Mouse (Mus musculus) megakaryocyte, embryonic 14.5 days (primary cell): ENCODE results near the gene Sh2d1b2. TPM values are rescaled to one million over a fixed set of nuclear protein-coding genes. Genes with fewer than 3 reads are reported as not detected.

Experiments
- H3K27me3 ChIP-seq: replicated peaks from 2 replicates; pipeline ENCODE3; 2012; ENCODE audit warnings: inconsistent platforms
- H3K36me3 ChIP-seq: replicated peaks from 2 replicates; pipeline ENCODE3; 2012; ENCODE audit warnings: low read length, inconsistent platforms, mixed read lengths
- H3K4me1 ChIP-seq: 2 replicates; pipeline ENCODE4 v1.6.1; 2012; ENCODE audit warnings: inconsistent platforms
- H3K4me3 ChIP-seq: replicated peaks from 2 replicates; pipeline ENCODE3; 2012; ENCODE audit warnings: moderate library complexity, mild to moderate bottlenecking, inconsistent platforms
- H3K9me3 ChIP-seq: 2 replicates; pipeline ENCODE4 v1.6.1; 2012; ENCODE audit warnings: inconsistent platforms
- FLI1 ChIP-seq: IDR thresholded peaks from 2 replicates; pipeline ENCODE4 v1.6.1; 2012; ENCODE audit warnings: low read length, inconsistent platforms, mixed read lengths
- GATA1 ChIP-seq: IDR thresholded peaks from 3 replicates; pipeline ENCODE4 v1.6.1; 2012; ENCODE audit warnings: mixed read lengths, low read length, inconsistent platforms, borderline replicate concordance
- polyA plus RNA-seq: library from polyadenylated mRNA; stranded (reverse); fragments of >175 nt; gene quantifications from 2 replicates; pipeline ENCODE4 v1.2.3, GENCODE M21; 2012; ENCODE audit warnings: low replicate concordance; ENCODE audit not compliant: insufficient read depth

Sh2d1b2 gene
- polyA plus RNA-seq, 1 experiment = not detected

DNA sequence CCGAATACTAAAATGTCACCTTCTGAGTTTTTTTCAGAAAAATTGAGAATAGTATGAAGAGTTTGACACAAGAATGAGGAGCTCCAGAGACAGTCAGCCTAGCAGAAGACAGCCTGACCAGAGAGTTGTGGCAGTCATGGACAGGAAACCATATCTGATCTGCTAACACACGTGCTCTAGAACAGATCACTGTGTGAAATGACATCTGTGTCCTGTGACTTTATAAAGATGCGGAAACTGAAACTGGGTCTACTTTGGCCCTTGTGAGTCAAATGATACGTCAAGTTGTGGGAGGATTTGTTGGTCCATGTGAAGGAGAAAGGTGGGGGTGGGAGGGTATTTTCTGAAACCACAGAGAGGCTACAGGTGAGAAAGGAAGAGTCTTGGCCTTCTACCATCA is 38.1 kb downstream of the Sh2d1b2 start:
- Histone ChIP-seq H3K9me3 (peaks cover 11% of the 10 kb centered on the region), H3K4me1 (peaks cover 18% of the 10 kb centered on the region), H3K4me3 (no peak overlapping the region), H3K36me3 (peaks cover 4% of the 10 kb centered on the region), H3K27me3 (peaks cover 10% of the 10 kb centered on the region)
- TF ChIP-seq GATA1 = no peak
- no peak for TF ChIP-seq FLI1

GRCm38 (mm10) chr1:170273252-170273651 is 40.7 kb downstream of the Sh2d1b2 start:
- Histone ChIP-seq H3K4me3 (no peak overlapping the region), H3K9me3 (peaks cover 13% of the 10 kb centered on the region), H3K27me3 (peaks cover 13% of the 10 kb centered on the region), H3K4me1 (peaks cover 24% of the 10 kb centered on the region), H3K36me3 (peaks cover 4% of the 10 kb centered on the region)
- TF ChIP-seq FLI1 (no peak), GATA1 (no peak)

DNA sequence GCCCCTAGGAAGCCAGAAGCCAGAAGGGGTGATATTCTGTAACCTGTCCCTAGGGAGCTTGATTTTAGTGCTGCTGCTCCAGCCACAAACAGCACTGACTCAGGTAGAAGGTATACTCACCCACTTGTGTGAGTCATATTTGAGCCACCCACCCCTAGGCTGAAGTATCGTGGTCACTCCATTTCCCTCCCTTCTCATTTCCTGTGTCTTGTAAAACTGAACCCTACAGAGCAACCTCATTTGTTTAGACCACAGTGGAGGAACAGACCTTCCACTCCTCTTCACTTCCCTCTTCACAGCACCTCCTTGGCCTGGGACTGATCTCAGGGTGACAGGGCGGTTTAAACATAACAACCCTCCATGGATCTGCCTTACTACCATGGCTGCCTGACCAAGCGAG is 44.5 kb downstream of the Sh2d1b2 start, which contains the start of gene Sh2d1b1:
TSS of gene Sh2d1b1 (plus strand) at position 305 of the 400 bp plus-strand sequence.
- Histone ChIP-seq H3K36me3 (peaks cover 4% of the 10 kb centered on the region), H3K4me3 (no peak within 1 kb of the TSS)
- no peak for TF ChIP-seq FLI1
- TF ChIP-seq GATA1 = no peak

GRCm38 (mm10) chr1:170282415-170283129 is 50.0 kb downstream of the Sh2d1b2 start:
- TF ChIP-seq FLI1 (no peak), GATA1 (no peak)
- Histone ChIP-seq H3K9me3 (no peaks in the 10 kb centered on the region), H3K27me3 (peaks cover 31% of the 10 kb centered on the region), H3K36me3 (no peaks in the 10 kb centered on the region), H3K4me1 (no peaks in the 10 kb centered on the region), H3K4me3 (no peak overlapping the region)

More for the DNA sequence above, 44.5 kb downstream of the Sh2d1b2 start, which contains the start of gene Sh2d1b1:
- H3K4me1 ChIP-seq = peaks cover 21% of the 10 kb centered on the region
- peaks cover 13% of the 10 kb centered on the region for H3K9me3 ChIP-seq
- peaks cover 18% of the 10 kb centered on the region for H3K27me3 ChIP-seq

DNA sequence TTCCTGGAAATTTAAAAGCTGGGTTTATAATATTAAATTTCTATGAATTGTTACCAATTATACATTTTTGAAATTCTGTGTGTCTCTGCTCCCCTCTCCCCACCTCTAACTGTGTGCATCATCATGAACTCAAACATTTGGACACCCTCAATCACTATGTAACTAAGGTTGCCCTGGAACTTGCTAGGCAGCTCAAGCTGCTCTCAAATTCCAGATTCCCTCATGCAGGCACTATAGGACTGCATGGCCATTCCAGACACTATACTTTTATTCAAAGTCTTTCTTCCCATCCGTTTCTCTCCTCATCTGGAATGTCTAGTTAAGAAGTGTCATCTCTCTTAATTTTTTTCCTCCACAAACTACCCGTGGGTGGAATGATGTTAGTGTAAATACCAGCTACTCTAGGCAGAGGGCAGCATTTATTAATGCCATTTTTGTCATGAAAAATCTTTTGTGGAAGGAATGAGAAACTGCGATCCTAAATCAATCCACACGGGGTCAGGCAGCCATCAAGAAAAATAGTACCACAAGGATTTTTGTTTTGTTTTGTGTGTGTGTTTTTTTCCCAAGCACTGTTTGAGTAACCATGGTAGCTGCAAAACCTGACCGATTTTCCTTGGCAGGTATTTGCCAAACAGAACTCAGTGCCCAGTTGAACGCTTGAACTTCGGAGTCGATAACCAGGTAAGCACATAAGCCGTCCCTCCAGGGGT is 59.8 kb downstream of the Sh2d1b2 start:
- Histone ChIP-seq H3K27me3 (peaks cover 2% of the 10 kb centered on the region), H3K4me1 (peaks cover 11% of the 10 kb centered on the region), H3K36me3 (no peaks in the 10 kb centered on the region), H3K4me3 (no peak overlapping the region), H3K9me3 (peaks cover 5% of the 10 kb centered on the region)
- TF ChIP-seq FLI1 = no peak

DNA sequence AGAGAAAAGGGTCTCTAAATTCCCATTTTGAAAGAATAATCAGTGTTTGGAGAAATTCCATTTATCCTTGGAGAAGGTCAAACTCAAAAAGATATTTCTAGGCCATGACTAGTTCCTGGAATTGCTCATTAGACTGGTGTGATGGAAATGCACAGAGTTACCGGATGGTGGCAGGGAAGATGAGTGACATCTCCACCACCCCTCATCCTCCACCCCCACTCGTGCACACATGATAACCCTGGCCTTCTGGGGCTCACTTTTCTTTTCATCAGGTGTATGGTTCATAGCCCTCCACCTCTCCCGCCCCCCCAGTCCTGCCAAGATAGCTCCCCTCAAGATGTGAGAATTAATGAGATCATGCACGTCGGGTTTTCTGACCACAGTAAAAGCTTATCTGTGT is 60.7 kb downstream of the Sh2d1b2 start:
- peaks cover 5% of the 10 kb centered on the region for H3K9me3 ChIP-seq
- no peak for TF ChIP-seq FLI1
- TF ChIP-seq GATA1 = no peak
- H3K27me3 ChIP-seq = peaks cover 2% of the 10 kb centered on the region
- H3K4me1 ChIP-seq = peaks cover 11% of the 10 kb centered on the region
- H3K36me3 ChIP-seq = no peaks in the 10 kb centered on the region
- H3K4me3 ChIP-seq = no peak overlapping the region

GRCm38 (mm10) chr1:170294786-170295570 is 62.4 kb downstream of the Sh2d1b2 start:
- Histone ChIP-seq H3K9me3 (peaks cover 1% of the 10 kb centered on the region), H3K4me3 (no peak overlapping the region), H3K4me1 (peaks cover 14% of the 10 kb centered on the region), H3K36me3 (peaks cover 15% of the 10 kb centered on the region), H3K27me3 (peaks cover under 1% of the 10 kb centered on the region)
- TF ChIP-seq FLI1 (no peak), GATA1 (no peak)

- Histone ChIP-seq H3K4me3 (no peak overlapping the region), H3K27me3 (peaks cover 2% of the 10 kb centered on the region), H3K36me3 (peaks cover 56% of the 10 kb centered on the region), H3K9me3 (no peaks in the 10 kb centered on the region), H3K4me1 (peaks cover 23% of the 10 kb centered on the region)
- TF ChIP-seq GATA1 = no peak
- no peak for TF ChIP-seq FLI1
These were observed 66.9 kb downstream of the Sh2d1b2 start for GRCm38 (mm10) chr1:170299496-170299895.

GRCm38 (mm10) chr1:170301686-170302085 is 69.1 kb downstream of the Sh2d1b2 start:
- Histone ChIP-seq H3K4me3 (no peak overlapping the region), H3K27me3 (peaks cover 2% of the 10 kb centered on the region), H3K4me1 (peaks cover 19% of the 10 kb centered on the region), H3K36me3 (peaks cover 76% of the 10 kb centered on the region), H3K9me3 (peaks cover 3% of the 10 kb centered on the region; the same call in 1 of the 2 replicates)
- no peak for TF ChIP-seq GATA1
- TF ChIP-seq FLI1 = no peak
